Mouse (Mus musculus): Measurements from ENCODE around the gene Lmo4. TPM values are rescaled to one million over a fixed set of nuclear protein-coding genes. Genes with fewer than 3 reads are reported as not detected.

The Lmo4 gene
- polyA plus RNA-seq, 1 experiment from 2014 or later, result 62.7 TPM

DNA sequence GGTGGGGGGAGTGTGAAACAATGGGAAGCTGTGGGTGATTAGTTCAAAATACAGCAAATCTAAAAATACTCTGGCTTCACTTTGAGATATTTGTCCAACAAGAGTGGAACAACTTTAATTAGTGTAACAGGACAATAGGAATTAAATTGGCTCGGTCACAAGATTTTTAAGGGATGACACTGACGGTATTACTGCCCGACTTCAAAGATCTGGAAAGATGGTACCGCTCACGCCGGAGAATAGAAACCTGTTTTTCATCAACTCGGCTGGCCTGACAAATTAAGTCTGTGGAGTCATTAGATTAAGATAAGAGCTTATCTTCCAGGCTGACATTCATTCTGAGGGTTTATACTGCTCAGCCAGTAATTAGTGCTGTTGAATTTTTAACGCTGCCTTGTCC is 42.9 kb downstream of the Lmo4 start:
- no peak overlapping the region for H3K4me3 ChIP-seq (ENCODE audit: low read length)
- no peak overlapping the region for H3K9ac ChIP-seq (replicated peaks; ENCODE audit: low read length)
- H3K4me2 ChIP-seq (replicated peaks; ENCODE audit: low read depth, low read length), result no peak overlapping the region
- no peaks in the 10 kb centered on the region for H3K27me3 ChIP-seq (ENCODE audit: insufficient read depth, low read length)
- no peaks in the 10 kb centered on the region for H3K9me3 ChIP-seq (ENCODE audit: low read length)
- H3K36me3 ChIP-seq (ENCODE audit: insufficient read depth, low read length), result no peaks in the 10 kb centered on the region
- peaks cover 8% of the 10 kb centered on the region for H3K4me1 ChIP-seq (ENCODE audit: insufficient read depth, low read length)
- H3K27ac ChIP-seq (ENCODE audit: low read length), result no peak overlapping the region
- no peak for ATAC-seq (ENCODE audit: low FRiP score, low TSS enrichment)
- 58% methylated on average over 8 of the region's 8 CpGs for WGBS

GRCm38 (mm10) chr3:144161261-144161660 is 43.8 kb downstream of the Lmo4 start:
- no peak overlapping the region for H3K27ac ChIP-seq (ENCODE audit: low read length)
- no peak for ATAC-seq (ENCODE audit: low FRiP score, low TSS enrichment)
- no peak overlapping the region for H3K4me3 ChIP-seq (ENCODE audit: low read length)
- H3K4me2 ChIP-seq (replicated peaks; ENCODE audit: low read depth, low read length), result no peak overlapping the region
- no peaks in the 10 kb centered on the region for H3K27me3 ChIP-seq (ENCODE audit: insufficient read depth, low read length)
- H3K4me1 ChIP-seq (ENCODE audit: insufficient read depth, low read length), result peaks cover 8% of the 10 kb centered on the region
- H3K36me3 ChIP-seq (ENCODE audit: insufficient read depth, low read length), result no peaks in the 10 kb centered on the region
- H3K9me3 ChIP-seq (ENCODE audit: low read length), result no peaks in the 10 kb centered on the region
- 84% methylated on average over 2 of the region's 2 CpGs for WGBS
- H3K9ac ChIP-seq (replicated peaks; ENCODE audit: low read length), result no peak overlapping the region

GRCm38 (mm10) chr3:144155746-144156145 is 49.3 kb downstream of the Lmo4 start:
- H3K36me3 ChIP-seq (ENCODE audit: insufficient read depth, low read length), result no peaks in the 10 kb centered on the region
- no peak overlapping the region for H3K27ac ChIP-seq (ENCODE audit: low read length)
- 52% methylated on average over 3 of the region's 3 CpGs for WGBS
- H3K9ac ChIP-seq (replicated peaks; ENCODE audit: low read length), result no peak overlapping the region
- peaks cover 7% of the 10 kb centered on the region; the same call in 1 of the 2 replicates for H3K4me1 ChIP-seq (ENCODE audit: insufficient read depth, low read length)
- no peak overlapping the region for H3K4me3 ChIP-seq (ENCODE audit: low read length)
- ATAC-seq (ENCODE audit: low FRiP score, low TSS enrichment), result no peak
- no peaks in the 10 kb centered on the region for H3K27me3 ChIP-seq (ENCODE audit: insufficient read depth, low read length)
- no peaks in the 10 kb centered on the region for H3K9me3 ChIP-seq (ENCODE audit: low read length)
- no peak overlapping the region for H3K4me2 ChIP-seq (replicated peaks; ENCODE audit: low read depth, low read length)

DNA sequence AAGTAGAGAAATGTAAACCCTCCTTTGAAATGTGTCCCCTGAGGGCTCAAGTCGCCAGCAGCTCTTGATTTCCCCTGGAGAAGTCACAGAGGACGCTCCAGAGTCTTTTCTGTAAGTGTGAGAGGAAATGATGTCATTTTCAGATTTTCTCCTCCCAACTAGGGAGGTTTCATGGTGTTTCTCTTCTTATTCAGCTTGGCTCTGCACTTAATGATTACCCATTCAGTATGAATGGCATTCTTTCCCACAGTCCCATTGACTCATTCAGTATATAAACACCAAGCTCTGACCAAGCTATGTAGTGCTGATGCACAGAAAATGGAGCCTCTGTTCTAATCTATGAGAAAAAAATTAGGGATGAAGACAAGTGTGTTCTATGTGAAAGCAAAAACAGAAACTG is 51.6 kb downstream of the Lmo4 start:
- Histone ChIP-seq H3K4me3 (ENCODE audit: low read length) (no peak overlapping the region), H3K4me1 (ENCODE audit: insufficient read depth, low read length) (peaks cover 7% of the 10 kb centered on the region; the same call in 1 of the 2 replicates), H3K27me3 (ENCODE audit: insufficient read depth, low read length) (no peaks in the 10 kb centered on the region), H3K27ac (ENCODE audit: low read length) (no peak overlapping the region), H3K9me3 (ENCODE audit: low read length) (no peaks in the 10 kb centered on the region), H3K36me3 (ENCODE audit: insufficient read depth, low read length) (no peaks in the 10 kb centered on the region), H3K9ac (replicated peaks; ENCODE audit: low read length) (no peak overlapping the region), H3K4me2 (replicated peaks; ENCODE audit: low read depth, low read length) (no peak overlapping the region)
- no peak for ATAC-seq (ENCODE audit: low FRiP score, low TSS enrichment)
- 48% methylated on average over 2 of the region's 2 CpGs for WGBS

GRCm38 (mm10) chr3:144151001-144151400 is 54.0 kb downstream of the Lmo4 start:
- Histone ChIP-seq H3K9me3 (ENCODE audit: low read length) (no peaks in the 10 kb centered on the region), H3K27ac (ENCODE audit: low read length) (no peak overlapping the region), H3K27me3 (ENCODE audit: insufficient read depth, low read length) (no peaks in the 10 kb centered on the region), H3K36me3 (ENCODE audit: insufficient read depth, low read length) (no peaks in the 10 kb centered on the region), H3K4me2 (replicated peaks; ENCODE audit: low read depth, low read length) (no peak overlapping the region), H3K4me3 (ENCODE audit: low read length) (no peak overlapping the region), H3K4me1 (ENCODE audit: insufficient read depth, low read length) (peaks cover 6% of the 10 kb centered on the region; the same call in 1 of the 2 replicates), H3K9ac (replicated peaks; ENCODE audit: low read length) (no peak overlapping the region)
- WGBS, result 87% methylated on average over 6 of the region's 6 CpGs
- ATAC-seq (ENCODE audit: low FRiP score, low TSS enrichment), result no peak

DNA sequence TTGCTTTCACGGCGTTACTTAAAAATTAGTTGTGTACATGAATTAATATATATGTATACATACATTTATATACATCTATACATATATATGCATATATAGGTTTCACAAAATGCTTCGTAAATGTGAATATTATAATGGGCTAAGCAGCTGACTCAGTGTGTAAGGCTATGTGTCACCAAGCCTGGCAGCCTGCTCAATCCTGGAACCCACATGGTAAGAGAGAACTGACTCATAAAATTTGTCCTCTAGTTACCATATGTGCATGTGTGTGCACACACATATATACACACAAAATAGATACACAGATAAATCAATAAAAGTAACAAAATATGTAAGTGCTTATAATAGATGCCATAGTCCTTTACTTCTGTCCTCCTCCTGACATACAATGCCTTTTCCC is 56.8 kb downstream of the Lmo4 start:
- Histone ChIP-seq H3K27me3 (ENCODE audit: insufficient read depth, low read length) (no peaks in the 10 kb centered on the region), H3K27ac (ENCODE audit: low read length) (no peak overlapping the region), H3K36me3 (ENCODE audit: insufficient read depth, low read length) (no peaks in the 10 kb centered on the region), H3K4me1 (ENCODE audit: insufficient read depth, low read length) (no peaks in the 10 kb centered on the region), H3K4me2 (replicated peaks; ENCODE audit: low read depth, low read length) (no peak overlapping the region), H3K4me3 (ENCODE audit: low read length) (no peak overlapping the region), H3K9me3 (ENCODE audit: low read length) (no peaks in the 10 kb centered on the region), H3K9ac (replicated peaks; ENCODE audit: low read length) (no peak overlapping the region)
- 96% methylated on average over 3 of the region's 3 CpGs for WGBS
- ATAC-seq (ENCODE audit: low FRiP score, low TSS enrichment), result no peak

- Histone ChIP-seq H3K4me2 (replicated peaks; ENCODE audit: low read depth, low read length) (no peak overlapping the region), H3K27ac (ENCODE audit: low read length) (no peak overlapping the region), H3K36me3 (ENCODE audit: insufficient read depth, low read length) (no peaks in the 10 kb centered on the region), H3K4me1 (ENCODE audit: insufficient read depth, low read length) (no peaks in the 10 kb centered on the region), H3K9ac (replicated peaks; ENCODE audit: low read length) (no peak overlapping the region), H3K9me3 (ENCODE audit: low read length) (no peaks in the 10 kb centered on the region), H3K27me3 (ENCODE audit: insufficient read depth, low read length) (no peaks in the 10 kb centered on the region), H3K4me3 (ENCODE audit: low read length) (no peak overlapping the region)
- no peak for ATAC-seq (ENCODE audit: low FRiP score, low TSS enrichment)
- 88% methylated on average over 3 of the region's 3 CpGs for WGBS
Observed at GRCm38 (mm10) chr3:144147244-144147643, 57.8 kb downstream of the Lmo4 start.

DNA sequence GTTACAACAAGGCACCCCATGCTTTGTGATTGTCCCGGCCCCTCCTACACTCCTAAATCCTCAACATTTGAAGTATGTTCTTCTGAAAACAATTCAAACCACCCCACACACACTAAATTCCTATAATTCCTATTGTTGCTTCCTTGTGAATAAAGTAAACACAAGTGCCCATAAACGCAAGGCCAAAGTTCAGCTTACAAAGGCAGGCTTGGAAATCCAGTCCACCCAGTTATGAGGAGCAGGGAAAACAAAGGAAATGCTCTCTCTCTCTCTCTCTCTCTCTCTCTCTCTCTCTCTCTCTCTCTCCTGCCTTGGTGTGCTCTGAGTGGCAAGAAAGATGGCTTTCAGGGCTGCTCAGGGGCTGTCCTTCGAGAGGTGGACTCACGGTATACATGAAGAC is 61.0 kb downstream of the Lmo4 start:
- Histone ChIP-seq H3K4me3 (ENCODE audit: low read length) (no peak overlapping the region), H3K9me3 (ENCODE audit: low read length) (no peaks in the 10 kb centered on the region), H3K4me2 (replicated peaks; ENCODE audit: low read depth, low read length) (no peak overlapping the region), H3K4me1 (ENCODE audit: insufficient read depth, low read length) (no peaks in the 10 kb centered on the region), H3K27me3 (ENCODE audit: insufficient read depth, low read length) (no peaks in the 10 kb centered on the region), H3K9ac (replicated peaks; ENCODE audit: low read length) (no peak overlapping the region), H3K27ac (ENCODE audit: low read length) (no peak overlapping the region), H3K36me3 (ENCODE audit: insufficient read depth, low read length) (no peaks in the 10 kb centered on the region)
- 84% methylated on average over 4 of the region's 4 CpGs for WGBS
- no peak for ATAC-seq (ENCODE audit: low FRiP score, low TSS enrichment)

DNA sequence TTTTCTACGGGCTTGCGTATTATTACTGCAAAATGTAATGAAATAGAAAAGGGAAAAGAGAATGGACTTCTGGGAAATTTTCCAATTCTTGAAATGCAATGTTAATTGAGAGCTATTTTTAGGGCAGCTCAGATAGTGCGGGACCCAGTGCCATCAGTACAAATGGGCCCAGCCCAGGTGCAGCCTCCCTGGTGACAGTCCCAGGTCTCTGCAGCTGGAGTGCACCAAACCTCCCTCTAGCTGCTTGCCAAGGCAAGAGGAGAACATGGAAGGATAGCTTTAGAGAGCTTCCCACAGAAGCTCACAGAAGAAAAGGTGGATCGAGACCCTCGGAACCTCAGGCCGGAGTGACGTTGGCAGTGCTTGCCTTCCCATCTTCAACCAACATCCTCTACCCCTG is 62.1 kb downstream of the Lmo4 start:
- H3K4me3 ChIP-seq (ENCODE audit: low read length), result no peak overlapping the region
- H3K9ac ChIP-seq (replicated peaks; ENCODE audit: low read length), result no peak overlapping the region
- H3K4me1 ChIP-seq (ENCODE audit: insufficient read depth, low read length), result no peaks in the 10 kb centered on the region
- no peaks in the 10 kb centered on the region for H3K27me3 ChIP-seq (ENCODE audit: insufficient read depth, low read length)
- 96% methylated on average over 7 of the region's 7 CpGs for WGBS
- H3K9me3 ChIP-seq (ENCODE audit: low read length), result no peaks in the 10 kb centered on the region
- no peak for ATAC-seq (ENCODE audit: low FRiP score, low TSS enrichment)
- no peak overlapping the region for H3K4me2 ChIP-seq (replicated peaks; ENCODE audit: low read depth, low read length)
- H3K36me3 ChIP-seq (ENCODE audit: insufficient read depth, low read length), result no peaks in the 10 kb centered on the region
- no peak overlapping the region for H3K27ac ChIP-seq (ENCODE audit: low read length)

DNA sequence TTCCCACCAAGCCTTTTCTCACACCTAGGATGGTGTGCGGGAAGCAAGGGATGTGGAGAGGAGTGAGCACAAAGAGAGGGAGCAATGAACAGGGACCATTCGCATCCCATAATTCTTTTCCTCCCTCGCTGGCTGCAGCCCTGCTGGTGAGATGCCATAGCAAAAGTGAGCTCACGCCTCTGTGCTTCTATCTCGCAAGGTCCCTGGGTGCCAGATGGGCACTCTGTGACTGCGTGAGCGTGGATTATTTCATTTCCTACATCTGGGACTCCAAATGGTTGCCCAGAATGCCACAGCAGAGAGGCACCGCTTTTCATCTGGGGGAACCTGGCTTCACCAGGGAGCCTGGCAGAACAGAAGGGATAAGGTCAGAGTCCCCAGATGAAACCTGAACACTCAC is 63.2 kb downstream of the Lmo4 start:
- H3K36me3 ChIP-seq (ENCODE audit: insufficient read depth, low read length), result no peaks in the 10 kb centered on the region
- no peak for ATAC-seq (ENCODE audit: low FRiP score, low TSS enrichment)
- no peaks in the 10 kb centered on the region for H3K9me3 ChIP-seq (ENCODE audit: low read length)
- no peaks in the 10 kb centered on the region for H3K4me1 ChIP-seq (ENCODE audit: insufficient read depth, low read length)
- H3K27ac ChIP-seq (ENCODE audit: low read length), result no peak overlapping the region
- no peak overlapping the region for H3K9ac ChIP-seq (replicated peaks; ENCODE audit: low read length)
- 83% methylated on average over 8 of the region's 8 CpGs for WGBS
- no peak overlapping the region for H3K4me2 ChIP-seq (replicated peaks; ENCODE audit: low read depth, low read length)
- H3K27me3 ChIP-seq (ENCODE audit: insufficient read depth, low read length), result no peaks in the 10 kb centered on the region
- H3K4me3 ChIP-seq (ENCODE audit: low read length), result no peak overlapping the region

GRCm38 (mm10) chr3:144140816-144141215 is 64.2 kb downstream of the Lmo4 start:
- no peak for ATAC-seq (ENCODE audit: low FRiP score, low TSS enrichment)
- WGBS, result 76% methylated on average over 5 of the region's 5 CpGs
- Histone ChIP-seq H3K36me3 (ENCODE audit: insufficient read depth, low read length) (no peaks in the 10 kb centered on the region), H3K27ac (ENCODE audit: low read length) (no peak overlapping the region), H3K27me3 (ENCODE audit: insufficient read depth, low read length) (no peaks in the 10 kb centered on the region), H3K4me1 (ENCODE audit: insufficient read depth, low read length) (no peaks in the 10 kb centered on the region), H3K4me2 (replicated peaks; ENCODE audit: low read depth, low read length) (no peak overlapping the region), H3K9ac (replicated peaks; ENCODE audit: low read length) (no peak overlapping the region), H3K9me3 (ENCODE audit: low read length) (0 out of 2 replicates have a peak, but pooled peaks cover under 1% of the 10 kb centered on the region), H3K4me3 (ENCODE audit: low read length) (no peak overlapping the region)
